Mouse (Mus musculus) heart, adult 11 months (tissue): ENCODE data around the gene Dad1.
A peak's percentile ranks its signal among the peaks of the same experiment; 100 is the strongest.

ENCODE experiments used
- DNase-seq: peaks from one replicate; pipeline ENCODE4 v3.0.0; 2022

The Dad1 gene

DNA sequence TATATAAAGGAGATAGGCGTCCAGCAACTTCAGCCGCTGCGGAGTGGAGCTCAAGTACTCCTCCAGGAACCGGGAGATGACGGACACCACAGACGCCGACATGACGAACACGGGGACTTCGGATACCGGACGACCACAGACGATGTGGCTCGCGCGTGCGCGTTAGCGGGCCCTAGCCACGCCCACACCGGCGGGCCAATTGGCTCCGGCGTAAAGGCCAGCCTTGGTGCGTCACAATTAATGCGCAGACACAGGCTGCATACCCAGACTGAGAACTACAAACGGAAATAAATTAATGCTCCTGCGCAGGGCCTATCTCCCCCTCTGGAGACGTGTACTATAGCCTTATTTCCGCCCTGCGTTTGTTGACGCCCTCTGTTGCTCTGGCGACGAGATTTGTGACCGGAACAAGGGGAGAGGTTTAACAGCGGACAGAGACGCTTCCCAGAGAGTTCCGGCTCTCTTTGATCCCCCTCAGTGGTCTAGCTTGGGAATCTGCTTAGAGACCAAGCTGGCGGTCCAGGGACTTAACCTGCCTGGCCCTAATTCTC is at the start of gene Dad1, which contains the start of gene Abhd4:
TSS of gene Dad1 (minus strand) at position 364 of the 551 bp plus-strand sequence.
TSS of gene Abhd4 (plus strand) at position 448 of the 551 bp plus-strand sequence.
- peak; percentile 100 for DNase-seq

GRCm38 (mm10) chr14:54300676-54301075 is 46.8 kb upstream of the Dad1 start:
- DNase-seq = no peak

GRCm38 (mm10) chr14:54300136-54300535 is 46.2 kb upstream of the Dad1 start:
- DNase-seq = peak; percentile 50

DNA sequence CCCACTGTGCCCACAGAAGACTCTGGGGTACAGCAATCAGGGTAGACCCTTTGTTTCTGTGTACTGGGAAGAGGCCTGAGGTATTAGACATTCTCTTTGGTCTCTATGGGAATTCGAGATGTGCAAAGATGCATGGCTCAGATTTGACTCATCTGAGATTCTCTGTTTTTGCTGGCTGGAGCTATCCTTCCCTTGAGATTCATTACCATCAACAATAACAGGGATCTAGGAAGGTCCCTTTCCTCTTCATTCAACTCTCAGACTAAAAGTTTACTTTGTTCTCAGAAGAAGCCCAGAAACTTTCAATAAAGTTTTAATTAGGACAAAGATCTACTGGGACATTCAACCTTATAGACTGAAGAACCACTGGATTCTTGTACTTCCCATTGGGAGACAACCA is 30.9 kb upstream of the Dad1 start, which contains the start of gene Olfr49:
TSS of gene Olfr49 (minus strand) at position 101 of the 400 bp plus-strand sequence.
- no peak for DNase-seq

GRCm38 (mm10) chr14:54276446-54276845 is 22.5 kb upstream of the Dad1 start:
- DNase-seq = peak; percentile 63

DNA sequence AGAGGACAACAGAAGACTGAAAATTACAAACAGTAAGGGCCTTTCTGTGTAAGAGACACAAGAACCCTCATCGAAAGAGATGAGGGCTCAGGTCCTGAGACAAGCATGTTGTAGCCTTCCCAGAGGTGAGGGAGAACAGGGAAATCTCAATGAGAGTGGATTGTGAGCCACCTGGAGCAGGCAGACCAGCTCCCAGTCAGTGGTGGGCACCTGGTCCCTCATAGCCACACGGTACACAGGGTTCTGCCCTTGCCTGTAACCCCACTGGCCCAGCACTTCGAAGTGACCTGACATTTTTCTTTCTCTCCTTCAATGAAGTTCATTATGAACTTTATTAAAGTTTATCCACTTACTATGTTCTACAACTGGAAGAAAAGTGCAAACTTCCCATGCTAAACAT is 18.8 kb upstream of the Dad1 start:
- DNase-seq = peak; percentile 46

- peak; percentile 4 for DNase-seq
These were observed 18.2 kb upstream of the Dad1 start for GRCm38 (mm10) chr14:54271976-54272606.

DNA sequence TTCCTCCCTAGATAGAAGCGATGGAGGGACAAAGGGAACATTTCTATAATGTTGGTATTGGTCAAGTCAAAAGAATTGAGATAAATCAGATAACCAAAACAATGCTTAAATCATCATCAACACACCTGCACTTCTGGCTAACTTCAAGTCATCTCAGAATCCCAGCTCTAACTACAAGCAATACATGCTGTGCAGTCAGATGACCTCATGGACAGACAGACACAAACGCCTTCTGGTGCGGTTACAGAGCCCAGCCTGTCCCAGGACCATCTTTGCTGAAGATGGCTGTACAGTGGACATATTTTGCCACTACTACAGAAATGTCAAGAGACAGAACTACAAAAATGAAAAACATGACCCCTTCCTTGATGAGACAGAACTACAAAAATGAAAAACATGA is 16.5 kb upstream of the Dad1 start:
- peak; percentile 40 for DNase-seq

GRCm38 (mm10) chr14:54269566-54269965 is 15.7 kb upstream of the Dad1 start:
- DNase-seq = no peak

GRCm38 (mm10) chr14:54267966-54268365 is 14.1 kb upstream of the Dad1 start:
- peak; percentile 79 for DNase-seq

DNA sequence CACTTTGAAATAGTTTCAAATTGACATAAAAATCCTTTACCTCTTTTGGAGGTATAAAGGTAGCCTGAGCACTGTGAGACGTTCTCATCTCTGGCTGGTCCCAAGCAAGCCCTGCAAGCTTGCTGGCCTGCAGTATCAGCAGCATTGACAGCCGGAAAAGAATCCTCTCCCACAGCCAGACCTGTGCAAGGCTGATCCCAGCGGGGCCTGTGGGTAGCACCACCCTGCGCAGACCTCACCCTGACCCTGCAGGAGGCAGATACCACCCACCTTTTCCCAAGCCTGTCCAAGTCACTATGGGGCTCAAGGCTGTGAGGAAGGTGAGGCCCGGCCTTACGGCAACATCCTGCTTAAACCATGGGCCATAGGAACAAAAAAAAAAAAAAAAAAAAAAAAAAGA is 12.0 kb upstream of the Dad1 start:
- DNase-seq = peak; percentile 72

GRCm38 (mm10) chr14:54265093-54265492 is 11.2 kb upstream of the Dad1 start:
- DNase-seq = peak; percentile 72

DNA sequence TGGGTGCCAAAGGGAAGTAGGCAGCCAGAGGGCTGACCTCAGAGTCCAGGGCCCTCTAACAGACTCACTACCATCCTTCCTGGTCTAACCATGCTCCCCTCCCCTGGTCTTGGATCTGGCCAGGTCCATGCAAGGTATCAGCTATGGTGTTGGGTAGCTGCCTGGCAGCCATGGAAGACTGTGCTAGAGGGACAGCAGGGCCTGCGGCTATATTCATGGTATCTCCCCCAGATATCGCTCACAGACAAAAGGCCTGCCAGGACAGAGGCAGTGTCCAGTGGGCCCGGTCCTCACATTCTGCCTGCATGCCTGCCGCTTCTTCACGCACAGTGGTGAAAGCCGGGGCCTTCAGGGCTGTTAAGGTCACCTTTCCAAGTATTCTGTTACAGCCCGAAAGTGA is 10.3 kb upstream of the Dad1 start:
- DNase-seq = peak; percentile 71

GRCm38 (mm10) chr14:54263099-54263498 is 9.2 kb upstream of the Dad1 start:
- DNase-seq = peak; percentile 78

DNA sequence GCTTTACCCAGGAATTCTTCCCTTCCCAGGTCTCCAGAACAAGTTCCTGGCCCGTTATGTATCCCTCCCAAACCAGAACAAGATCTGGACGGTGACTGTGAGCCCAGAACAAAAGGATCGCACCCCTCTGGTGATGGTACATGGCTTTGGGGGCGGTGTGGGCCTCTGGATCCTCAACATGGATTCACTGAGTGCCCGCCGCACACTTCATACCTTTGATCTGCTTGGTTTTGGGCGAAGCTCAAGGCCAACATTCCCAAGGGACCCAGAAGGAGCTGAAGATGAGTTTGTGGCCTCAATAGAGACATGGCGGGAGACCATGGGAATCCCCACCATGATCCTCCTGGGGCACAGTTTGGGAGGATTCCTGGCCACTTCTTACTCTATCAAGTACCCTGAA is 8.7 kb upstream of the Dad1 start:
- peak; percentile 52 for DNase-seq

DNA sequence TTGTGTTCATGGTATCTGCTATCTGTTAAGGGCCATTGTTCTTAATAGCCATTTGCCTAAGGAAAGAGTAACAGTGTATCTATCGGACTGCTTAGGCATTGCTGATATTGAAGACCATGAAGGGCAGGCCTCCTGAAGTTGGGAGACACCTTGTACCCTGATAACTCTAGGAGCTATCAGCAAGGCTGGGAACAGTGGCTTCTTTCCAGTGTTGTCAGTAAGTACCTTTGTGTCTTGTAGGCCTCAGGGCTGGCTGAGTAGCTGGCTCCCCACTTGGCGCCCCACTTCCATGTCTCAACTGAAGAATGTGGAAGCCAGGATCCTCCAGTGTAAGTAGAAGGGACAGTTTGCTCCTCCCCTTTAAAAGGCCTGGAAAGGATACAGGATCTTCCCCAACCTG is 7.5 kb upstream of the Dad1 start:
- no peak for DNase-seq

GRCm38 (mm10) chr14:54260196-54260595 is 6.3 kb upstream of the Dad1 start:
- peak; percentile 85 for DNase-seq

GRCm38 (mm10) chr14:54259722-54260085 is 5.8 kb upstream of the Dad1 start:
- no peak for DNase-seq

- peak; percentile 99 for DNase-seq
These were observed 5.3 kb upstream of the Dad1 start for GRCm38 (mm10) chr14:54259003-54259721.

- peak; percentile 84 for DNase-seq
These were observed 4.3 kb upstream of the Dad1 start for GRCm38 (mm10) chr14:54258131-54258670.

DNA sequence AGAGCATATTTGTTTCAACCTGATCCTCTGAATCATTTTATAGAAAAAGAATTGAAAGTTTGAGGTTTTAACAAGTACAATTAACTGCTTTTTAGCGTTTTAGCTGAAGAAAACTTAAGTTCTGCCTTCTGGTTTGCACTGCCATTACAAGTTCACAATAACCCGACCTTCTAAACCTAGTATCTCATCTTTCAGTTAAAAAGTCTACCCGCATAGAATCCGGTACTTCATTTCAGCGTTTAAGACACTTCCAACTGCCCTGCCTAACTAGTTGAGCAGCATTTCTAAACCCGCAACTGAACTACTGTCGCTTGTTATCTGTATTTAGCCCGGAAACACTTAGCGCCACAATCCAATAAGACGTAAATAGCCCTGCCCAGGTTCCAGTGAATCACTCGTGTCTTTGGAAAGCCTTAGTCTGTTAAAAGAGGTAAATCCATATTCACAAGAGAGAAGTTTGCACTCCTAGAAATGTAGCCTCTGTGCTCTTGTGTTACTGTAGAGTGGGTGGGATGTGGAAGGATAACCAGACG is 832 bp upstream of the Dad1 start:
- DNase-seq = peak; percentile 70

GRCm38 (mm10) chr14:54250122-54250521 is 3.8 kb downstream of the Dad1 start:
- no peak for DNase-seq

DNA sequence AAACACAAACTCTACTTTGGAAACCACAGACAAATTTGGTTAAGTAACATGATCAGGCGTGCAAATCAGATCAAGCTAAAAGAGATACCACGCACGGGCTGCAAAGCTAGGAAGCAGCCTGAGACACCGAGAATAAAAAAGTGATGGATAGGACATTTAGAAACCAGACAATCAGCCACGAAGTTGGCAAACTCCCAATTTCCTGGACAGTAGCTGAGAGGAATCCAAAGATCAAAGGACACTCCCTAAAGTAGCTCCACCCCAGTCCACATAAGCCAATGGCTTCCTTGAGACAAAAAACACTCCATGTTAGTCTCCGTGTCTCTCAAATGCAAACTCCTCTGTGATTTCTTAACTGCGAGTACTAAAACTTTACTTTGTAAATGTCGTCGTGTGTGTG is 4.6 kb downstream of the Dad1 start:
- no peak for DNase-seq

GRCm38 (mm10) chr14:54246232-54246631 is 7.7 kb downstream of the Dad1 start:
- no peak for DNase-seq
